Mouse (Mus musculus) liver, embryonic 13.5 days (tissue): ENCODE data around the gene Kctd12. TPM values are rescaled to one million over a fixed set of nuclear protein-coding genes. Genes with fewer than 3 reads are reported as not detected.

Experiments
- ATAC-seq: fragments of 200-750 bp; cut with Nextera tagmentation; 2 replicates; pipeline ENCODE4 v1.8.0; 2017; ENCODE audit warnings: low read depth, mild to moderate bottlenecking, moderate number of reproducible peaks, moderate library complexity
- DNase-seq: peaks from one replicate; pipeline ENCODE4 v3.0.0; 2022
- H3K27ac ChIP-seq: fragments of 300-500 bp; sonication (generic); 2 replicates; pipeline ENCODE4 v1.5.1; 2015; ENCODE audit warnings: moderate library complexity, mild to moderate bottlenecking, inconsistent platforms
- H3K27me3 ChIP-seq: fragments of 300-500 bp; sonication (generic); 2 replicates; pipeline ENCODE4 v1.6.1; 2015; ENCODE audit warnings: mild to moderate bottlenecking, inconsistent platforms
- H3K36me3 ChIP-seq: fragments of 300-500 bp; sonication (generic); 2 replicates; pipeline ENCODE4 v1.6.1; 2015; ENCODE audit warnings: mild to moderate bottlenecking, inconsistent platforms
- H3K4me1 ChIP-seq: fragments of 300-500 bp; sonication (generic); replicated peaks from 2 replicates; pipeline ENCODE4 v1.6.1; 2015; ENCODE audit warnings: inconsistent platforms
- H3K4me2 ChIP-seq: fragments of 300-500 bp; sonication (generic); 2 replicates; pipeline ENCODE4 v1.6.1; 2015; ENCODE audit warnings: inconsistent platforms, mild to moderate bottlenecking, moderate library complexity
- H3K4me3 ChIP-seq: fragments of 300-500 bp; sonication (generic); replicated peaks from 2 replicates; pipeline ENCODE4 v1.5.1; 2015; ENCODE audit warnings: mild to moderate bottlenecking, inconsistent platforms
- H3K9ac ChIP-seq: fragments of 300-500 bp; sonication (generic); 2 replicates; pipeline ENCODE4 v1.6.1; 2015; ENCODE audit warnings: mild to moderate bottlenecking, inconsistent platforms
- H3K9me3 ChIP-seq: fragments of 300-500 bp; sonication (generic); replicated peaks from 2 replicates; pipeline ENCODE4 v1.6.1; 2016; ENCODE audit warnings: inconsistent platforms
- WGBS: fragments of 180-500 bp; shearing (Covaris S2); methylation state at CpG from one replicate; pipeline ENCODE4 v1.1.7; 2015; ENCODE audit not compliant: insufficient replicate concordance; 5-methylcytosine and 5-hydroxymethylcytosine counted together
- polyA plus RNA-seq: library from polyadenylated mRNA; unstranded; fragments of >200 nt; fragmentation: Nextera tagmentation; extraction: Ambion mirVana; gene quantifications from 2 replicates; pipeline ENCODE4 v1.2.1, GENCODE M21; 2015

Gene Kctd12
- polyA plus RNA-seq: 1.9 and 2.3 TPM in 2 replicates

- Histone ChIP-seq H3K27ac (peak within 1 kb of the TSS; percentile 78), H3K36me3 (no peaks in the 10 kb centered on the region), H3K9me3 (no peaks in the 10 kb centered on the region), H3K4me2 (peak within 1 kb of the TSS; percentile 79), H3K27me3 (peaks cover 52% of the 10 kb centered on the region), H3K9ac (peak within 1 kb of the TSS; percentile 61), H3K4me1 (peaks cover 14% of the 10 kb centered on the region), H3K4me3 (peak within 1 kb of the TSS; percentile 60)
- WGBS: under 1% methylated on average over 62 of the region's 66 CpGs
- ATAC-seq: peak; percentile 90
- DNase-seq: peak; percentile 46
Observed at GRCm38 (mm10) chr14:102982627-102983540, at the start of gene Kctd12. Gene Kctd12 (minus strand): TSS chr14:102982637.

GRCm38 (mm10) chr14:103029203-103029602, 46.8 kb upstream of the Kctd12 start:
- Histone ChIP-seq H3K9ac (no peak overlapping the region), H3K4me1 (no peaks in the 10 kb centered on the region), H3K9me3 (no peaks in the 10 kb centered on the region), H3K4me3 (no peak overlapping the region), H3K27me3 (no peaks in the 10 kb centered on the region), H3K36me3 (no peaks in the 10 kb centered on the region), H3K4me2 (no peak overlapping the region), H3K27ac (no peak overlapping the region)
- WGBS: 42% methylated on average over 2 of the region's 2 CpGs
- ATAC-seq (no peak), DNase-seq (no peak)

DNA sequence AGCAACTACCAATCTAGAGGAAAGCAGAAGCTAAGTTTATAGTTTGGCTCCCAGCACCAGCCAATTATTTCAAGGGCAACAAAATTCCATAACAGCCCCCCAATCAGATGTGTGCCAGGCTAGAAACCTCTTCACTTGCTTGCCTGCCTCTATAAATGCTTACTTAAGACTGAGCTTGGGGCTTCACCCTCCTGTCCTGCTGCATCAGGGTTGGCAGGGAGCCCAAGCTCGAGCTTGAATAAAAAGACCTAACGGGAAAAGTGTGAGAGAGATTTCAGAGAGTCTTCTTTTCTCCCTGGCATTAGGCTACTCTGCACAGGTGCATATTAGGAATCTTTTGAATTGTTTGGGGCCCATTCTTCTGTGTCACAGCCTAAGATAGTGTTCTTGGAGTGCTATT, 37.6 kb upstream of the Kctd12 start:
- no peak for ATAC-seq
- WGBS: 56% methylated on average over 2 of the region's 2 CpGs
- DNase-seq: no peak
- Histone ChIP-seq H3K9me3 (no peaks in the 10 kb centered on the region), H3K4me2 (no peak overlapping the region), H3K27ac (no peak overlapping the region), H3K9ac (no peak overlapping the region), H3K27me3 (no peaks in the 10 kb centered on the region), H3K4me1 (no peaks in the 10 kb centered on the region), H3K36me3 (no peaks in the 10 kb centered on the region), H3K4me3 (no peak overlapping the region)

- no peak for DNase-seq
- no peaks in the 10 kb centered on the region for H3K9me3 ChIP-seq
- H3K27ac ChIP-seq: no peak overlapping the region
- whole genome bisulfite sequencing: 21% methylated on average over 5 of the region's 5 CpGs
- no peak overlapping the region for H3K4me3 ChIP-seq
- no peaks in the 10 kb centered on the region for H3K36me3 ChIP-seq
- no peak for ATAC-seq
- no peaks in the 10 kb centered on the region for H3K27me3 ChIP-seq
- H3K9ac ChIP-seq: no peak overlapping the region
- no peaks in the 10 kb centered on the region for H3K4me1 ChIP-seq
- H3K4me2 ChIP-seq: no peak overlapping the region
Observed at GRCm38 (mm10) chr14:103017009-103017408, 34.6 kb upstream of the Kctd12 start.

- Histone ChIP-seq H3K27me3 (no peaks in the 10 kb centered on the region), H3K27ac (no peak overlapping the region), H3K4me3 (no peak overlapping the region), H3K9ac (peak overlapping the region; percentile 6; the same call in 1 of the 2 replicates), H3K4me2 (no peak overlapping the region), H3K4me1 (no peaks in the 10 kb centered on the region), H3K9me3 (no peaks in the 10 kb centered on the region), H3K36me3 (no peaks in the 10 kb centered on the region)
- 13% methylated on average over 4 of the region's 4 CpGs for WGBS
- peak; percentile 27 for DNase-seq
- ATAC-seq: peak; percentile 80
Observed at GRCm38 (mm10) chr14:103012563-103013150, 30.2 kb upstream of the Kctd12 start.

GRCm38 (mm10) chr14:103011782-103012181, 29.3 kb upstream of the Kctd12 start:
- Histone ChIP-seq H3K4me3 (no peak overlapping the region), H3K9me3 (no peaks in the 10 kb centered on the region), H3K9ac (no peak overlapping the region), H3K27me3 (no peaks in the 10 kb centered on the region), H3K4me1 (no peaks in the 10 kb centered on the region), H3K4me2 (no peak overlapping the region), H3K36me3 (no peaks in the 10 kb centered on the region), H3K27ac (no peak overlapping the region)
- no peak for ATAC-seq
- 14% methylated on average over 5 of the region's 5 CpGs for WGBS
- no peak for DNase-seq

DNA sequence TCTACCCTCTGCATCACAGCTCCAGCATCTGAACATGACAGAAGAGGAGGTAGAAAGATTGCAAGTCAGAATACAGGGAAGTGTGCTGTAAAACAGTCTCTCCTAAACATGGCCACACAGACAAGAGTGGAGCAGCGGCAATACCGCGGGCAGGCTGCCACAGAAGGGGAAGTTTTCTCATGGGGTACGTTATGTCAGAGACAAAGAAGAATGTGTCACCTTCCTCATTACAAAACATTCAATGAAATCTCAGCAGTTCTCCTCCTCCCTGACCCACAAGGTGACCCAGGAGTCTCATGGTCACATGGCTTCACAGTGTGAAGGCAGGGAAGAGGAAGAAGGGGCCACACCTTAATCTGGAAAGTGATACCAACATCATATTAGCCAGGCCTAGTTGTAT, 25.3 kb upstream of the Kctd12 start:
- 31% methylated on average over 4 of the region's 4 CpGs for WGBS
- H3K4me1 ChIP-seq: no peaks in the 10 kb centered on the region
- peak; percentile 10; the same call in 1 of the 2 replicates for ATAC-seq
- DNase-seq: no peak
- H3K9ac ChIP-seq: no peak overlapping the region
- no peak overlapping the region for H3K4me2 ChIP-seq
- no peaks in the 10 kb centered on the region for H3K36me3 ChIP-seq
- H3K27me3 ChIP-seq: no peaks in the 10 kb centered on the region
- H3K4me3 ChIP-seq: no peak overlapping the region
- H3K27ac ChIP-seq: no peak overlapping the region
- H3K9me3 ChIP-seq: no peaks in the 10 kb centered on the region

DNA sequence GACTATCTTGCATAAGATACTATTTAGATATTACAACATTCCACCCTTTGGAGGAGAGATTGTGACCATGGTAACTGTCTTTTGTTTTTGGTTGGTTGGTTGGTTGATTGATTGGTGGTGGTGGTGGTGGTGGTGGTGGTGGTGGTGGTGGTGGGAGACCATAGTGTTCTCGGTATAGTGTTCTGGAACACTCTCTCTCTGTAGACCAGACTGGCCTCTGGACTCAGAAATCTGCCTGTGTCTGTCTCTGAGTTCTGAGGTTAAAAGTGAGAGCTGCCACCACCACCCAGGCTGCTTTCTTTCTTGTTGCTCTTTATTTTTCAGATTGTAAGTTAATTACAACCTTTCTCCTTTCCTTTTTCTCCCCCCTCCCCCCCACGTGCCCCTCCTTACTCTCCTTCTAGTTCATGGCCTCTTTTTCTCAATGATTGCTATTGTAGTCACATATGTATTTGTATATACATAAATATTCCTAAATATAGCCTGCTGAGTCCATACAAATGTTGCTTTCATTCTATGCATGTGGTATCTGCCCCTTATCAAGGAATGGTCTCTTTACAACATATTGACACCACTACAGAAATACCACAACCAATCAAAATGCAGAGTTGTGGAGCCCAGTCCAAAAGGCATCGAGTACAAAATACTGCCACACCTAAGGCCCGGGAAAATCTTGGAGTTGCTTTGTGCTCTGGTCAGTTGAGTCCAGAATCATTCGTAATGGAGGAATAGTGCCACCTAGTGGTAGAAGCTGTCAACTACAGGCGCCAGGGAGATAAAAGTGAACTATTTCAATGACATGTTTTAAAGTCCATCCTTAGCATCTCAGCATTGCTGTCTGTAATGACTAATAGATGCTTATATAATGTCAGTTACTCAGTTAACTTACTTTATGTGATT, 12.5 kb upstream of the Kctd12 start:
- ATAC-seq: no peak
- H3K9ac ChIP-seq: no peak overlapping the region

DNA sequence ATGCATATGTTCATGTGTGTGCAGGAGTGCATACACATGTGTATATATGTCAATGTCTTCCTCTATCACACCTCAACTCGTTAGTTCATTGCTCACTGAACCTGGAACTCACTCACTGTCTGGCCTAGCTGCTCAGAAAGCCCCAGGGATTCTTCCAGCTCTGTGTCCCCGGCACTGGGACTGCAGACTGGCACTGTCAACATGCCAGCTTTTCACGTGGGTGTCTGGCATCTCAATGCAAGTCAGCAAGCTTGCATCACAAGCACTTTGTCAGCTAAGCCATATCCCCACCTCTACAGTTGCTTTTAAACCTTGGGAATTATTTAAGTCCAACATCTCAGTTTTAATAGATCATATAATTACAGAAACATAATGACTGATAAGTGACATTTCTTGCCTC, 8.3 kb upstream of the Kctd12 start:
- 47% methylated on average over 3 of the region's 3 CpGs for WGBS

More for the DNA sequence above, 12.5 kb upstream of the Kctd12 start:
- Histone ChIP-seq H3K4me2 (no peak overlapping the region), H3K27ac (no peak overlapping the region), H3K4me3 (no peak overlapping the region), H3K9me3 (no peaks in the 10 kb centered on the region), H3K36me3 (no peaks in the 10 kb centered on the region), H3K4me1 (no peaks in the 10 kb centered on the region), H3K27me3 (no peaks in the 10 kb centered on the region)
- DNase-seq: peak; percentile 27
- WGBS: 10% methylated on average over 6 of the region's 6 CpGs

DNA sequence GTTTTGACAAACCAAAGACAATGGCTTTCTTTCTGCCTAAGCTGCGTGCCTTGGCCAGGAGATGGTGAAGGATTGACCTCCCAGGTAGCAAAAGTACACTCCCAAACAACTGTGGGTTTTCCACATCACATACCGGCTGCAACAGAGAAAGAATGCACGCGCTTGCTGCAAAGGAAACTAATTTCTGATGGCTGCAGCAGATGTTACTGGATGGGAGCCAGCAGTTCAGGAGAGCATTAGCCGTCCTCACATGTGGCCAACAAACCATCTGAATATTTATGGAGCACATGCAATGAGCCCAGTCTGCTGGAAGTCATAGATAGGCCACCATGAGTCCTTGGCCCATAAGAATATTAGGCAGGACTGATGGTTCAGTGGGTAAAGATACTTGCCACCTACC, 7.4 kb upstream of the Kctd12 start:
- no peaks in the 10 kb centered on the region for H3K4me1 ChIP-seq
- WGBS: 66% methylated on average over 5 of the region's 5 CpGs
- 0 out of 2 replicates have a peak, but pooled peaks cover 3% of the 10 kb centered on the region for H3K27me3 ChIP-seq
- no peaks in the 10 kb centered on the region for H3K36me3 ChIP-seq
- no peaks in the 10 kb centered on the region for H3K9me3 ChIP-seq
- no peak overlapping the region for H3K4me3 ChIP-seq
- H3K4me2 ChIP-seq: no peak overlapping the region
- ATAC-seq (no peak), DNase-seq (no peak)
- H3K9ac ChIP-seq: no peak overlapping the region
- no peak overlapping the region for H3K27ac ChIP-seq

More for the DNA sequence above, 8.3 kb upstream of the Kctd12 start:
- Histone ChIP-seq H3K9me3 (no peaks in the 10 kb centered on the region), H3K36me3 (no peaks in the 10 kb centered on the region), H3K9ac (no peak overlapping the region), H3K27ac (no peak overlapping the region), H3K4me3 (no peak overlapping the region), H3K27me3 (no peaks in the 10 kb centered on the region), H3K4me2 (no peak overlapping the region), H3K4me1 (no peaks in the 10 kb centered on the region)
- DNase-seq: no peak
- ATAC-seq: no peak

DNA sequence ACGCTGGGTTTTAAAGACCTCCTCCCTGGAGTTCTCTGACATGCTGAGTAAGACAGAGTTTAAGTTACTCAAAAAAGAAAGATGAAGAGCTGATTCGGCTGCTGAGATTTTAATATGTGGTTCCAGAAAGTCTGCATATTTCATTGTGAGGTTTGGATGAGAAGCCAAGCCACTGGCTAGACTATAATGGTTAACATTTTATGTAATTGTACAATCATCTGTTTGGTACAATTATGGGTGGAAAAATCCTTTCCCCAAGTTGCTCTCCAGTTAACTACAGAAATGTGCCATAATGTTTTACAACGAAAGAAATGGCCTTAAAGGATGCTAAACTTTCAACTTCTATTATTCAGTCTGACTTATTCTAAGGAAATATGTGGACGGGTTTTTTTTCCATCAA, 6.8 kb upstream of the Kctd12 start:
- Histone ChIP-seq H3K4me3 (no peak overlapping the region), H3K36me3 (no peaks in the 10 kb centered on the region), H3K9me3 (no peaks in the 10 kb centered on the region), H3K9ac (no peak overlapping the region), H3K4me2 (no peak overlapping the region), H3K27ac (no peak overlapping the region), H3K27me3 (peaks cover 8% of the 10 kb centered on the region; the same call in 1 of the 2 replicates), H3K4me1 (no peaks in the 10 kb centered on the region)
- 54% methylated on average over 4 of the region's 4 CpGs for WGBS
- ATAC-seq (no peak), DNase-seq (no peak)
